Mouse (Mus musculus): ENCODE results near the gene Ephb4. TPM values are rescaled to one million over a fixed set of nuclear protein-coding genes. Genes with fewer than 3 reads are reported as not detected.

Gene Ephb4
- polyA plus RNA-seq (2017; shearing (Covaris generic)): not detected

- no peak for ATAC-seq
Measured at GRCm38 (mm10) chr5:137349384-137350204, at the start of gene Ephb4. TSS of gene Ephb4 (plus strand) at chr5:137350109.

GRCm38 (mm10) chr5:137301253-137301652 lies 48.7 kb upstream of the Ephb4 start:
- no peak for ATAC-seq

- no peak for ATAC-seq
Measured at GRCm38 (mm10) chr5:137303609-137304008, 46.3 kb upstream of the Ephb4 start.

- ATAC-seq: no peak
Measured at GRCm38 (mm10) chr5:137304165-137304564, 45.7 kb upstream of the Ephb4 start.

- ATAC-seq: no peak
Measured at GRCm38 (mm10) chr5:137304816-137305215, 45.1 kb upstream of the Ephb4 start.

- no peak for ATAC-seq
Measured at GRCm38 (mm10) chr5:137305822-137306221, 44.1 kb upstream of the Ephb4 start.

- peak; percentile 46 for ATAC-seq
Measured at GRCm38 (mm10) chr5:137306439-137307005, 43.4 kb upstream of the Ephb4 start.

GRCm38 (mm10) chr5:137307071-137307912 lies 42.6 kb upstream of the Ephb4 start, which contains the start of gene Srrt:
TSS of gene Srrt (minus strand) at chr5:137307674.
- peak; percentile 89 for ATAC-seq

- ATAC-seq: no peak
Measured at GRCm38 (mm10) chr5:137308356-137308755, 41.6 kb upstream of the Ephb4 start.

- ATAC-seq: no peak
Measured at GRCm38 (mm10) chr5:137313466-137314192, 36.3 kb upstream of the Ephb4 start.

- ATAC-seq: no peak
Measured at GRCm38 (mm10) chr5:137314193-137315083, 35.5 kb upstream of the Ephb4 start, which contains the start of gene Trip6. TSS of gene Trip6 (minus strand) at chr5:137314404.

- peak; percentile 41 for ATAC-seq
Measured at GRCm38 (mm10) chr5:137315084-137315903, 34.6 kb upstream of the Ephb4 start.

- no peak for ATAC-seq
Measured at GRCm38 (mm10) chr5:137317361-137317760, 32.5 kb upstream of the Ephb4 start.

- no peak for ATAC-seq
Measured at GRCm38 (mm10) chr5:137318570-137318969, 31.3 kb upstream of the Ephb4 start.

- no peak for ATAC-seq
Measured at GRCm38 (mm10) chr5:137320996-137321395, 28.9 kb upstream of the Ephb4 start.

- no peak for ATAC-seq
Measured at GRCm38 (mm10) chr5:137330910-137331309, 19.0 kb upstream of the Ephb4 start.

GRCm38 (mm10) chr5:137332857-137333511 lies 16.9 kb upstream of the Ephb4 start:
- no peak for ATAC-seq

- ATAC-seq: peak; percentile 93
Measured at GRCm38 (mm10) chr5:137333512-137334174, 16.3 kb upstream of the Ephb4 start, which contains the start of gene Slc12a9. TSS of gene Slc12a9 (minus strand) at chr5:137333597.

- ATAC-seq: no peak
Measured at GRCm38 (mm10) chr5:137334317-137334716, 15.6 kb upstream of the Ephb4 start.

Data from inflammation-experienced regulatory T-cells, adult 6 months (primary cell).